Mouse (Mus musculus) CH12.LX (cell line): Measurements from ENCODE around the gene Nes. TPM values are rescaled to one million over a fixed set of nuclear protein-coding genes. Genes with fewer than 3 reads are reported as not detected.

Experiments used
- DNase-seq: peaks from one replicate; pipeline ENCODE4 v3.0.0-alpha.2; 2013; ENCODE audit errors: extremely low read depth
- H3K27ac ChIP-seq: 2 replicates; pipeline ENCODE4 v1.5.1; 2012; ENCODE audit warnings: low read depth, mild to moderate bottlenecking, control low read depth, moderate library complexity; ENCODE audit not compliant: insufficient read depth
- H3K27me3 ChIP-seq: replicated peaks from 2 replicates; pipeline ENCODE3; 2012; ENCODE audit warnings: inconsistent platforms
- H3K36me3 ChIP-seq, 2 experiments: replicated peaks in 1 of 2; 2 replicates each; pipeline versions ENCODE3 to v1.6.1; 2012; ENCODE audit warnings: inconsistent platforms in 1 of 2, low read length in 1 of 2, mild to moderate bottlenecking in 1 of 2, mixed read lengths in 1 of 2, moderate library complexity in 1 of 2; ENCODE audit not compliant: control insufficient read depth in 1 of 2, insufficient read depth in 1 of 2
- H3K4me1 ChIP-seq, 2 experiments: 2 replicates each; pipeline ENCODE4 v1.6.1; 2012; ENCODE audit warnings: inconsistent platforms in 1 of 2, moderate library complexity in 1 of 2; ENCODE audit not compliant: insufficient read depth in 2 of 2, control insufficient read depth in 1 of 2
- H3K4me2 ChIP-seq: 2 replicates; pipeline ENCODE4 v1.6.1; 2012; ENCODE audit warnings: low read depth, mild to moderate bottlenecking, control low read depth; ENCODE audit not compliant: poor library complexity, insufficient read depth, severe bottlenecking
- H3K4me3 ChIP-seq, 3 experiments: fragments of 150-350 bp in 1 of 3; sonication (generic) in 1 of 3; replicated peaks in 1 of 3; 2 replicates each; pipeline versions ENCODE3 to v1.5.1; 2011 to 2012; ENCODE audit warnings: low read depth in 2 of 3, low read length in 2 of 3, mild to moderate bottlenecking in 2 of 3, moderate library complexity in 2 of 3, control low read depth in 1 of 3, improper control_type of control experiment in 1 of 3, inconsistent platforms in 1 of 3, mixed read lengths in 1 of 3; ENCODE audit not compliant: poor library complexity in 1 of 3
- H3K79me2 ChIP-seq: replicated peaks from 2 replicates; pipeline ENCODE4 v1.6.1; 2012; ENCODE audit warnings: mild to moderate bottlenecking, moderate library complexity; ENCODE audit not compliant: control insufficient read depth, poor library complexity, insufficient read depth, severe bottlenecking; ENCODE audit errors: extremely low read depth
- H3K9ac ChIP-seq: 2 replicates; pipeline ENCODE4 v1.6.1; 2012; ENCODE audit warnings: low read depth, mild to moderate bottlenecking, control low read depth, moderate library complexity; ENCODE audit not compliant: insufficient read depth
- H3K9me3 ChIP-seq: replicated peaks from 2 replicates; pipeline ENCODE3; 2012; ENCODE audit warnings: low read length, inconsistent platforms, mixed read lengths
- BHLHE40 ChIP-seq: IDR thresholded peaks from 2 replicates; pipeline ENCODE4 v1.6.1; 2011; ENCODE audit warnings: mild to moderate bottlenecking, low read depth, low read length, improper control_type of control experiment
- ELF1 ChIP-seq: IDR thresholded peaks from 2 replicates; pipeline ENCODE4 v1.6.1; 2014; ENCODE audit warnings: low read depth, mild to moderate bottlenecking, inconsistent platforms, low read length, improper control_type of control experiment
- HCFC1 ChIP-seq: IDR thresholded peaks from 2 replicates; pipeline ENCODE4 v1.6.1; 2012; ENCODE audit warnings: low read depth, mild to moderate bottlenecking, inconsistent platforms, low read length, improper control_type of control experiment
- JUN ChIP-seq: IDR thresholded peaks from 2 replicates; pipeline ENCODE4 v1.6.1; 2011; ENCODE audit warnings: low read depth, mild to moderate bottlenecking, low read length, improper control_type of control experiment, moderate library complexity; ENCODE audit not compliant: insufficient read depth
- JUND ChIP-seq: conservative IDR thresholded peaks from 2 replicates; pipeline ENCODE4 v1.6.1; 2011; ENCODE audit warnings: low read depth, low read length, improper control_type of control experiment
- KAT2A ChIP-seq: IDR thresholded peaks from 2 replicates; pipeline ENCODE4 v1.6.1; 2012; ENCODE audit warnings: low read length, improper control_type of control experiment, inconsistent platforms; ENCODE audit not compliant: insufficient replicate concordance
- MAFK ChIP-seq: IDR thresholded peaks from 2 replicates; pipeline ENCODE4 v1.6.1; 2011; ENCODE audit warnings: low read length, improper control_type of control experiment; ENCODE audit not compliant: insufficient replicate concordance
- MAX ChIP-seq: IDR thresholded peaks from 2 replicates; pipeline ENCODE4 v1.6.1; 2011; ENCODE audit warnings: low read length, improper control_type of control experiment
- MYC ChIP-seq: IDR thresholded peaks from 2 replicates; pipeline ENCODE4 v1.6.1; 2011; ENCODE audit warnings: low read depth, mild to moderate bottlenecking, improper control_type of control experiment, low read length
- PAX5 ChIP-seq: IDR thresholded peaks from 2 replicates; pipeline ENCODE4 v1.6.1; 2012; ENCODE audit warnings: low read length, inconsistent platforms, mixed read lengths
- POLR2AphosphoS2 ChIP-seq: IDR thresholded peaks from 2 replicates; pipeline ENCODE4 v1.6.1; 2011; ENCODE audit warnings: low read depth, low read length, improper control_type of control experiment
- RCOR1 ChIP-seq: conservative IDR thresholded peaks from 2 replicates; pipeline ENCODE4 v1.6.1; 2012; ENCODE audit warnings: low read depth, mild to moderate bottlenecking, inconsistent platforms, low read length, improper control_type of control experiment
- SMC3 ChIP-seq: IDR thresholded peaks from 2 replicates; pipeline ENCODE4 v1.6.1; 2011; ENCODE audit warnings: low read depth, low read length, improper control_type of control experiment
- TCF12 ChIP-seq: IDR thresholded peaks from 2 replicates; pipeline ENCODE4 v1.6.1; 2014; ENCODE audit warnings: low read depth, mild to moderate bottlenecking, inconsistent platforms, low read length, improper control_type of control experiment
- UBTF ChIP-seq: IDR thresholded peaks from 2 replicates; pipeline ENCODE4 v1.6.1; 2012; ENCODE audit warnings: low read depth, mild to moderate bottlenecking, inconsistent platforms, low read length, improper control_type of control experiment, moderate library complexity
- ZNF384 ChIP-seq: IDR thresholded peaks from 2 replicates; pipeline ENCODE4 v1.6.1; 2012; ENCODE audit warnings: low read depth, low read length, improper control_type of control experiment, inconsistent platforms
- dilution Hi-C: fragments of 300-500 bp; cut with MboI; formaldehyde crosslinking; loops from 2 replicates; pipeline ENCODE4 v1.14.3; 2020; ENCODE audit warnings: low sequenced_read_pairs; ENCODE audit not compliant: extremely low pct_unique_long_range_greater_than_20kb, extremely low pct_ligation_motif_present
- in situ Hi-C: fragments of 300-500 bp; cut with MboI; formaldehyde crosslinking; loops from 3 replicates; pipeline ENCODE4 v1.14.3; 2019; ENCODE audit warnings: low sequenced_read_pairs, low pct_ligation_motif_present, low pct_unique_long_range_greater_than_20kb, mixed read lengths
- polyA plus RNA-seq: library from polyadenylated mRNA; unstranded; fragments of >175 nt; gene quantifications from 2 replicates; pipeline ENCODE4 v1.2.1, GENCODE M21; 2012; ENCODE audit warnings: low read depth; ENCODE audit not compliant: insufficient read length
- total RNA-seq, 2 experiments: library from RNA; depleted of rRNA; stranded (reverse); fragments of 300-350 nt in 1 of 2; fragments of >200 nt in 1 of 2; gene quantifications; 2 replicates each; pipeline ENCODE4 v1.2.3; 2012 to 2014

The Nes gene
- total and polyA plus RNA-seq, 3 experiments, result 0.04 TPM; not detected in 1

- in situ Hi-C loops (no loop called here), dilution Hi-C loops (no loop called here)
- Histone ChIP-seq H3K9ac (no peak overlapping the region), H3K4me1 (peaks cover 0 to 5% of the 10 kb centered on the region in 2 experiments; a peak in 1 of 4 replicates), H3K9me3 (peaks cover 16% of the 10 kb centered on the region), H3K27me3 (peaks cover 93% of the 10 kb centered on the region), H3K4me3 (no peak overlapping the region), H3K79me2 (no peaks in the 10 kb centered on the region), H3K27ac (no peak overlapping the region), H3K4me2 (no peak overlapping the region), H3K36me3 (no peaks in the 10 kb centered on the region)
- no peak for DNase-seq
- TF ChIP-seq UBTF (no peak), JUN (no peak), JUND (no peak), ELF1 (no peak)
These were observed 27.9 kb downstream of the Nes start for GRCm38 (mm10) chr3:87998747-87999146.

- no peak for DNase-seq
- Histone ChIP-seq H3K27me3 (peaks cover 91% of the 10 kb centered on the region), H3K79me2 (no peaks in the 10 kb centered on the region), H3K9me3 (peaks cover 16% of the 10 kb centered on the region), H3K36me3 (no peaks in the 10 kb centered on the region), H3K9ac (no peak overlapping the region), H3K4me1 (peaks cover 0 to 5% of the 10 kb centered on the region in 2 experiments; a peak in 1 of 4 replicates), H3K27ac (no peak overlapping the region), H3K4me2 (no peak overlapping the region), H3K4me3 (no peak overlapping the region)
- TF ChIP-seq MYC, result no peak
- TF ChIP-seq BHLHE40, result no peak
- TF ChIP-seq ZNF384, result no peak
- no peak for TF ChIP-seq HCFC1
- TF ChIP-seq MAFK, result no peak
- no peak for TF ChIP-seq RCOR1
- TF ChIP-seq KAT2A, result no peak
- TF ChIP-seq TCF12, result no peak
- no peak for TF ChIP-seq POLR2AphosphoS2
- TF ChIP-seq JUN, result no peak
- TF ChIP-seq PAX5, result no peak
- no peak for TF ChIP-seq MAX
- TF ChIP-seq SMC3, result no peak
- in situ Hi-C loops (no loop called here), dilution Hi-C loops (no loop called here)
These were observed 28.5 kb downstream of the Nes start for GRCm38 (mm10) chr3:87999243-87999895.
